Mouse (Mus musculus) neural tube, embryonic 11.5 days (tissue): ENCODE results near the gene Chd1. TPM values are rescaled to one million over a fixed set of nuclear protein-coding genes. Genes with fewer than 3 reads are reported as not detected.

Source experiments
- ATAC-seq: fragments of 200-750 bp; cut with Nextera tagmentation; 2 replicates; pipeline ENCODE4 v1.8.0; 2017; ENCODE audit warnings: moderate number of reproducible peaks, mild to moderate bottlenecking, moderate TSS enrichment, moderate library complexity; ENCODE audit not compliant: insufficient read depth, low FRiP score, low TSS enrichment
- DNase-seq: peaks from one replicate; pipeline ENCODE4 v3.0.0-alpha.2; 2015; ENCODE audit warnings: low spot score
- H3K27ac ChIP-seq: fragments of 300-500 bp; sonication (generic); 2 replicates; pipeline ENCODE4 v1.5.1; 2014; ENCODE audit warnings: low read depth, mild to moderate bottlenecking, low read length
- H3K27me3 ChIP-seq: fragments of 300-500 bp; sonication (generic); 2 replicates; pipeline ENCODE4 v1.6.1; 2014; ENCODE audit warnings: mild to moderate bottlenecking, low read length, mixed read lengths; ENCODE audit not compliant: control insufficient read depth, insufficient read depth
- H3K36me3 ChIP-seq: fragments of 300-500 bp; sonication (generic); 2 replicates; pipeline ENCODE4 v1.6.1; 2014; ENCODE audit warnings: mild to moderate bottlenecking, low read length, moderate library complexity, mixed read lengths; ENCODE audit not compliant: control insufficient read depth, insufficient read depth
- H3K4me1 ChIP-seq: fragments of 300-500 bp; sonication (generic); 2 replicates; pipeline ENCODE4 v1.6.1; 2014; ENCODE audit warnings: low read length, mixed read lengths; ENCODE audit not compliant: control insufficient read depth, insufficient read depth
- H3K4me2 ChIP-seq: fragments of 300-500 bp; sonication (generic); 2 replicates; pipeline ENCODE4 v1.6.1; 2014; ENCODE audit warnings: low read depth, mild to moderate bottlenecking, moderate library complexity
- H3K4me3 ChIP-seq: fragments of 300-500 bp; sonication (generic); 2 replicates; pipeline ENCODE4 v1.5.1; 2014; ENCODE audit warnings: low read depth, low read length
- H3K9ac ChIP-seq: fragments of 300-500 bp; sonication (generic); 2 replicates; pipeline ENCODE4 v1.6.1; 2014; ENCODE audit warnings: mild to moderate bottlenecking, low read length
- H3K9me3 ChIP-seq: fragments of 300-500 bp; sonication (generic); 2 replicates; pipeline ENCODE4 v1.6.1; 2016; ENCODE audit warnings: low read length; ENCODE audit not compliant: control insufficient read depth
- WGBS: fragments of 180-500 bp; shearing (Covaris S2); extraction: QIAGEN DNeasy Blood & Tissue Kit; methylation state at CpG from one replicate; pipeline ENCODE4 v1.1.7; 2014; 5-methylcytosine and 5-hydroxymethylcytosine counted together
- polyA plus RNA-seq: library from polyadenylated mRNA; unstranded; fragments of >200 nt; fragmentation: Nextera tagmentation; extraction: Ambion mirVana; gene quantifications from 2 replicates; pipeline ENCODE4 v1.2.1, GENCODE M21; 2014

Gene Chd1
- polyA plus RNA-seq, 1 experiment from 2014 or later: 38.8 TPM

DNA sequence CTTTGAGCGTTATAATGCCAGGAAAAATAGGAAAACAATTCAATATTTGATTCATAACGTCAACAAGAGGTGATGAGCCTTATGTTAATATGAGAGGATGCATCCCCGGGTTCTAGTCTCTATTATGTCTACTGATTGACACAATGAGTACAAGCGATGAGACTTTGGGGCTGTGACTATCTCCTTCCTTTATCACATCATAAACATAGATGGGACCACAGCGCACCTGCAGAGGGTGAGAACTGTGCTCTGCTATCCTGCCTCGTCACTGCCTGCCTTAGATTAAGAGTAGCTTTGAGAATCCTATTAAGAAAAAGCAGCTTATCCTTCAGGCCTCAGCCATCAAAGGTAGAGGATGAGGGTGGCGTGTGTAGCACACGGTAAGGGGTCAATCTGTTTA, 85.9 kb downstream of the Chd1 start:
- Histone ChIP-seq H3K27me3 (no peaks in the 10 kb centered on the region), H3K27ac (no peak overlapping the region), H3K4me1 (no peaks in the 10 kb centered on the region), H3K4me2 (no peak overlapping the region), H3K9me3 (no peaks in the 10 kb centered on the region), H3K4me3 (no peak overlapping the region), H3K9ac (no peak overlapping the region), H3K36me3 (no peaks in the 10 kb centered on the region)
- ATAC-seq (no peak), DNase-seq (no peak)
- 93% methylated on average over 8 of the region's 8 CpGs for WGBS

DNA sequence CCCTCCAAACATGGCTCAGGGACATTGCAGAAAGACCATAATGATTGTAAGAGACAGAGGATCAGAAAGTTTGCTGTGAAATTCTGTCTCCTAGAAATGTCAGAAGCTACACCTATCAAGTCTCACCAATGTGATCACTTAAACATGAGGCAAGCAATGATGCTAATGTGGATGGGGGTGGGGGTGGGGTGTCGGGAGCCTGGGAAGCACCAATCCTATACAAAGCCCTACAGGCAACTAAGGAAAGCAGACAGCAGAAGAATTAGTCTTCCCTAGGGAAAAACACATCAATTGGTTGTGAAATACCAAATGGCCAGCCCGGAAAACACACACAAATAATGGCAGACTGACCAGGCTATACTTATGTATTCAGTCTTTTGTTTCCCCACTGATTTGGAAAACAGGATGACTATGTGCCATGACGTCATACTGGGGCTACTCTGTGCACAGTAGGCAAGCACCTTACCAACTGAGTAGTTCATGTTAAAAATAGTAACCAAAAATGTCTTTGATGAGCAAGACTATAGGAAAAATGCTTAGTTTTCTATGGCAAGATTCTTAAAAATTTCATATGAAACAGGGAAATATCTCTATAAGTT, 94.5 kb downstream of the Chd1 start:
- H3K36me3 ChIP-seq: no peaks in the 10 kb centered on the region
- 55% methylated on average over 3 of the region's 3 CpGs for WGBS
- no peak overlapping the region for H3K27ac ChIP-seq
- DNase-seq (no peak), ATAC-seq (peak; percentile 62)
- no peak overlapping the region for H3K9ac ChIP-seq
- no peak overlapping the region for H3K4me3 ChIP-seq
- H3K4me2 ChIP-seq: no peak overlapping the region
- no peaks in the 10 kb centered on the region for H3K4me1 ChIP-seq
- no peaks in the 10 kb centered on the region for H3K9me3 ChIP-seq
- H3K27me3 ChIP-seq: no peaks in the 10 kb centered on the region

DNA sequence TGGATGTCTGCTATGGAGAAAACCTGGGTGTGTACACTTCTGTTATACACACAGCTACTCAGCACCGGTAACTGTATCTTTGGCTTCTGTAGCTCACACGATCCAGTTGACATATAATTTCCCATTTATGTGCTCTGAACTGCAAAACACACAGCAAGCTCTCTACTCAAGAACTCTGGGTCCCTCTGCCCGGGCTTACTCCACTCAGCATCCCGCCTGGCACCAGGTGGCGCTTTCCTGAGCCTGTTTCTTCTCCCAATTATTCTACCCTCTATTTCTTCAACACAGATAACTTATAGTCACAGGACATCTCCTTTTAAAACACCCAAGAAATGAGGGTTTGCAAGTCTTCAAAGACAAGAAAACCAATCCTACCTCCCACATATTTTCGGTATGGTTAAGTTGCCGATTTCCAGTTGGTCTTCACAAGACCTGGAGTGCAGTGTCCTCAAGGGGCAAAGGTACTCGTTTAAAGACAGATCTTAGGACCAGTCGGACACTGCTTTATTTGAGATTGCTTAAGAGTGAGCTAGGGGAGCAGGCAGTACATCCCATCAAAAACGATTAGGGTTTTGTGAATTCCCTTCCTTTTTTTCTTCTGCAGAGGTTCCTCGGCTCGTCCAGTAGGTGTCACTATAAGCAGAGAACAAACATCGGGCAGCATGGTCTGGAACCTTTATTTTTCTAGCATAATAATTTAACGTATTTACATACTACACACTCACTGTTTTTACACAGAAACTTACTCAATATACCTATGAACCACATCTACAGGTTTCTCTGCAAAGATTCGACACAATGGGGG, 99.4 kb downstream of the Chd1 start:
- DNase-seq (no peak), ATAC-seq (no peak)
- no peaks in the 10 kb centered on the region for H3K27me3 ChIP-seq
- H3K4me2 ChIP-seq: no peak overlapping the region
- H3K4me1 ChIP-seq: peaks cover 7% of the 10 kb centered on the region
- H3K4me3 ChIP-seq: no peak overlapping the region
- 58% methylated on average over 15 of the region's 15 CpGs for WGBS
- H3K36me3 ChIP-seq: peaks cover 6% of the 10 kb centered on the region
- no peak overlapping the region for H3K27ac ChIP-seq
- no peaks in the 10 kb centered on the region for H3K9me3 ChIP-seq
- H3K9ac ChIP-seq: no peak overlapping the region

DNA sequence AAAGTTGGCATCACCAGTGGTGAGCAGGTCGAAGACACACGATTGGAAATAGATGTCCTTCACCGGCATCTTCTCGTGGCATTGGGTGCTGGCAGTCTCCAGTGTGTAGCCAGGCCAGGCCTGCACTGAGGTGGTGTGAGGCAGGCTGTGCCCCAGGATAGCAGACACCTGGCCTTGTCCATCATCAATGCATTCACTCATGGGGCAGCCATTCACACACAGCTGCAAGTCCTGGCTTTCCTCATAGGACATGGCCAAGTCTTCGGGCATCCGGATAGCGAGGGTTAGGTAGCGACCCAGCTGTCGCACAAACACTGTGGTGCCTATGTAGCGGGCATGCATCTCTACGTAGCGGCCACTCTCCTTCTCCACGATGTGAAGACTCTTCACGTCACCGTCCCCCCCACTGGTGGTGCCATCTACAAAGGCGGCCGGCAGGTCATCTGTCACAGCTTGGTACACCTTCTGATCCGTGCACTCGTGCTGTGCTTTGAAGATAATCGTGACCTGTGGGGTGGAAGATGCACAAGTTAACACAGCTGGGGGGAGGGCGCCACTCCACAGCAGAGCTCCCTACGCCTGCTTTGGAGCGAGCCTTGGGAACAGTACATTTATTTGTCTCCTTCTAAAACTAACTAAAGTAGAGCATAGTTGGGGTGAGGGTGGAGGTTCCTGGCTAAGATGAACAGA, 102.7 kb downstream of the Chd1 start:
- Histone ChIP-seq H3K4me3 (no peak overlapping the region), H3K4me1 (peaks cover 18% of the 10 kb centered on the region), H3K27ac (no peak overlapping the region), H3K9ac (no peak overlapping the region), H3K36me3 (peaks cover 6% of the 10 kb centered on the region), H3K27me3 (no peaks in the 10 kb centered on the region), H3K4me2 (no peak overlapping the region), H3K9me3 (no peaks in the 10 kb centered on the region)
- no peak for DNase-seq
- 87% methylated on average over 23 of the region's 23 CpGs for WGBS
- ATAC-seq: no peak

DNA sequence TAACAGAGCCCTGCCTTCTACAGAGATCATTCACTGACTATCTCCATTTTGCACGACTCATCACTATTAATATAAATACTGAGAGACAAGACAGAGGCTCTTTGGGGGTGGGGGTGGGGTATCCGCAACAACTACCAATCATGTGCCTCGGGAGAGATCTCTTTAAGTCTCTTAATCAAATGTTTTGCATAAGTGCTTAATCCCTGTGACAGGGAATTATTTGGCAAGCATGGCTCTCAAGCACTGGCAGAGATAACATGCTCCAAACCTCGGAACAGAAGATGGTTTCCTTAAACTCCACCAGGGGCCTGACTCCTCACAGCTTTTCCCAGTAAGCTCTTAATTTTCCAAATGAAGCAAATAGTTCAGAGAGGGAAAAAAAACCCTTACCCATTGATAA, 103.2 kb downstream of the Chd1 start:
- H3K4me3 ChIP-seq: no peak overlapping the region
- ATAC-seq (no peak), DNase-seq (no peak)
- H3K4me2 ChIP-seq: no peak overlapping the region
- peaks cover 22% of the 10 kb centered on the region for H3K4me1 ChIP-seq
- 63% methylated on average over 4 of the region's 4 CpGs for WGBS
- H3K27me3 ChIP-seq: no peaks in the 10 kb centered on the region
- H3K27ac ChIP-seq: no peak overlapping the region
- H3K9ac ChIP-seq: no peak overlapping the region
- H3K9me3 ChIP-seq: no peaks in the 10 kb centered on the region
- peaks cover 6% of the 10 kb centered on the region for H3K36me3 ChIP-seq

- WGBS: 24% methylated on average over 10 of the region's 10 CpGs
- peaks cover 22% of the 10 kb centered on the region for H3K4me1 ChIP-seq
- H3K27ac ChIP-seq: no peak overlapping the region
- no peaks in the 10 kb centered on the region for H3K9me3 ChIP-seq
- ATAC-seq (no peak), DNase-seq (no peak)
- H3K4me3 ChIP-seq: no peak overlapping the region
- H3K36me3 ChIP-seq: peaks cover 6% of the 10 kb centered on the region
- no peaks in the 10 kb centered on the region for H3K27me3 ChIP-seq
- H3K4me2 ChIP-seq: no peak overlapping the region
- H3K9ac ChIP-seq: no peak overlapping the region; the same call in 1 of the 2 replicates
Measured at GRCm38 (mm10) chr17:15808468-15809374, 104.0 kb downstream of the Chd1 start.

DNA sequence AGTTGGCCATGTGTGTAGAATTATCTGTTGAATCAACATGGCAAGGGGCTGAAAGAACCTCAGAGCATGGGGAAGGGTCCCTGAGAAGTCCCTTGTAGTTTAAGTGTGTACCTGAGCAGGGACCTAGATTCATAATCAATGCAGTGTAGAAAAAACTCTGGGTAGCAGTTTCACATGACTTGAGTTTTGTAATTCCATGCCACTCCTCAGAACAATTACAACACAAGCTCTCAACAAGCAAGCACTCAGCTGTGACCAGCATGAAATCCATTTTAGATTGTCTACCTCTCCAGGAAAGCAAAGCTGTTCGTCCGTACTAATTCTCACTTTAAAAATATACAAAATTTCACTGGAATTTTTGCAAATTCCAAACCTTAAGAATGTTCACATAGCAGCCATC, 105.2 kb downstream of the Chd1 start:
- Histone ChIP-seq H3K27me3 (no peaks in the 10 kb centered on the region), H3K36me3 (peaks cover 6% of the 10 kb centered on the region), H3K4me1 (peaks cover 22% of the 10 kb centered on the region), H3K9ac (no peak overlapping the region), H3K27ac (no peak overlapping the region), H3K9me3 (no peaks in the 10 kb centered on the region), H3K4me3 (no peak overlapping the region), H3K4me2 (no peak overlapping the region)
- DNase-seq: no peak
- no peak for ATAC-seq
- 76% methylated on average over 2 of the region's 2 CpGs for WGBS

GRCm38 (mm10) chr17:15812136-15812778, 107.5 kb downstream of the Chd1 start:
- Histone ChIP-seq H3K4me2 (no peak overlapping the region), H3K4me3 (no peak overlapping the region), H3K27me3 (no peaks in the 10 kb centered on the region), H3K36me3 (no peaks in the 10 kb centered on the region; the same call in 1 of the 2 replicates), H3K9me3 (no peaks in the 10 kb centered on the region), H3K27ac (no peak overlapping the region), H3K9ac (no peak overlapping the region), H3K4me1 (peaks cover 22% of the 10 kb centered on the region)
- ATAC-seq: no peak
- DNase-seq: no peak
- 84% methylated on average over 13 of the region's 13 CpGs for WGBS
